Mouse (Mus musculus) left cerebral cortex, postnatal 10 days (tissue): ENCODE measurements around the gene Tedc2. TPM values are rescaled to one million over a fixed set of nuclear protein-coding genes. Genes with fewer than 3 reads are reported as not detected.

Experiments
- DNase-seq, 2 experiments: peaks; one replicate each; pipeline ENCODE4 v3.0.0; 2021 to 2022; ENCODE audit warnings: low spot score in 2 of 2, mixed read lengths in 1 of 2; ENCODE audit errors: extremely low spot score in 1 of 2
- intact Hi-C: fragments of 180-260 bp; cut with DNase I; formaldehyde crosslinking; loops from one replicate; pipeline ENCODE4 v1.15.1; 2025
- total RNA-seq, 2 experiments: library from RNA; stranded (reverse); gene quantifications; 2 replicates each; pipeline ENCODE4 v1.2.3; 2021

Gene Tedc2
- total RNA-seq, 2 experiments from 2014 or later, result 8.9 to 10.4 TPM

GRCm38 (mm10) chr17:24201092-24201491 is 19.6 kb downstream of the Tedc2 start:
- intact Hi-C loops, result no loop called here
- no peak for DNase-seq

GRCm38 (mm10) chr17:24199741-24200140 is 20.9 kb downstream of the Tedc2 start:
- intact Hi-C loops, result no loop called here

GRCm38 (mm10) chr17:24199252-24199651 is 21.4 kb downstream of the Tedc2 start:
- DNase-seq, result peak; percentile 48 to 51

More at GRCm38 (mm10) chr17:24199741-24200140, 20.9 kb downstream of the Tedc2 start:
- DNase-seq, result peak in 1 of 2 experiments; percentile 41

GRCm38 (mm10) chr17:24197032-24197824 is 23.4 kb downstream of the Tedc2 start:
- peak; percentile 20 to 28 for DNase-seq
- intact Hi-C loops, result no loop called here

More at GRCm38 (mm10) chr17:24199252-24199651, 21.4 kb downstream of the Tedc2 start:
- intact Hi-C loops, result no loop called here

GRCm38 (mm10) chr17:24195349-24195748 is 25.3 kb downstream of the Tedc2 start:
- intact Hi-C loops, result no loop called here
- DNase-seq, result peak in 1 of 2 experiments; percentile 11

GRCm38 (mm10) chr17:24193769-24194168 is 26.9 kb downstream of the Tedc2 start:
- intact Hi-C loops, result no loop called here

GRCm38 (mm10) chr17:24193268-24193667 is 27.4 kb downstream of the Tedc2 start:
- intact Hi-C loops, result no loop called here
- peak in 1 of 2 experiments; percentile 11 for DNase-seq

More at GRCm38 (mm10) chr17:24193769-24194168, 26.9 kb downstream of the Tedc2 start:
- peak in 1 of 2 experiments; percentile 10 for DNase-seq

- no peak for DNase-seq
- intact Hi-C loops, result no loop called here
These were observed 27.8 kb downstream of the Tedc2 start for GRCm38 (mm10) chr17:24192848-24193247.

GRCm38 (mm10) chr17:24191481-24191880 is 29.2 kb downstream of the Tedc2 start:
- intact Hi-C loops, result no loop called here
- no peak for DNase-seq

GRCm38 (mm10) chr17:24190934-24191333 is 29.7 kb downstream of the Tedc2 start:
- intact Hi-C loops, result no loop called here
- no peak for DNase-seq

- intact Hi-C loops, result loop anchor here (5.0 to 10.0 kb wide), 4 partner anchors 33 to 213 kb away; partner anchors contain the start of genes Abca17, Abca3, Ccnf and Ntn3
- DNase-seq, result peak in 1 of 2 experiments; percentile 12
These were observed 46.4 kb downstream of the Tedc2 start for GRCm38 (mm10) chr17:24174259-24174658.

- DNase-seq, result peak; percentile 64 to 68
- intact Hi-C loops, result loop anchor here (5.0 to 10.0 kb wide), 4 partner anchors 34 to 214 kb away; partner anchors contain the start of genes Abca17, Abca3, Ccnf and Ntn3
These were observed 47.2 kb downstream of the Tedc2 start for GRCm38 (mm10) chr17:24173423-24173822.

GRCm38 (mm10) chr17:24171738-24172137 is 48.9 kb downstream of the Tedc2 start:
- DNase-seq, result peak in 1 of 2 experiments; percentile 8
- intact Hi-C loops, result loop anchor here (5.0 to 10.0 kb wide), 4 partner anchors 36 to 216 kb away; partner anchors contain the start of genes Abca17, Abca3, Ccnf and Ntn3

GRCm38 (mm10) chr17:24170729-24171128 is 49.9 kb downstream of the Tedc2 start:
- peak in 1 of 2 experiments; percentile 20 for DNase-seq

GRCm38 (mm10) chr17:24170125-24170524 is 50.5 kb downstream of the Tedc2 start:
- peak in 1 of 2 experiments; percentile 19 for DNase-seq
- intact Hi-C loops, result loop anchor here (5.0 to 10.0 kb wide), 4 partner anchors 37 to 217 kb away; partner anchors contain the start of genes Abca17, Abca3, Ccnf and Ntn3

More at GRCm38 (mm10) chr17:24170729-24171128, 49.9 kb downstream of the Tedc2 start:
- intact Hi-C loops, result loop anchor here (5.0 to 10.0 kb wide), 4 partner anchors 37 to 217 kb away; partner anchors contain the start of genes Abca17, Abca3, Ccnf and Ntn3

- intact Hi-C loops, result loop anchor here (5.0 to 10.0 kb wide), 4 partner anchors 38 to 218 kb away; partner anchors contain the start of genes Abca17, Abca3, Ccnf and Ntn3
- peak; percentile 93 to 96 for DNase-seq
These were observed 51.2 kb downstream of the Tedc2 start, which contains the start of gene Atp6v0c for GRCm38 (mm10) chr17:24169317-24170065. Atp6v0c (minus strand) TSS chr17:24169702.

GRCm38 (mm10) chr17:24168590-24169277 is 51.9 kb downstream of the Tedc2 start:
- peak; percentile 68 to 86 for DNase-seq
- intact Hi-C loops, result no loop called here

GRCm38 (mm10) chr17:24167891-24168505 is 52.7 kb downstream of the Tedc2 start:
- peak in 1 of 2 experiments; percentile 29 for DNase-seq
- intact Hi-C loops, result no loop called here
